Mouse (Mus musculus) bone marrow macrophage, adult 2 months (primary cell): Measurements from ENCODE around the gene Hoxc5.

Source experiments
- CTCF ChIP-seq: IDR thresholded peaks from 2 replicates; pipeline ENCODE4 v1.5.1; 2012; ENCODE audit warnings: low read depth, mild to moderate bottlenecking, low read length, moderate library complexity
- POLR2A ChIP-seq: IDR thresholded peaks from 2 replicates; pipeline ENCODE4 v1.6.1; 2012; ENCODE audit warnings: mild to moderate bottlenecking, low read depth, low read length, borderline replicate concordance

DNA sequence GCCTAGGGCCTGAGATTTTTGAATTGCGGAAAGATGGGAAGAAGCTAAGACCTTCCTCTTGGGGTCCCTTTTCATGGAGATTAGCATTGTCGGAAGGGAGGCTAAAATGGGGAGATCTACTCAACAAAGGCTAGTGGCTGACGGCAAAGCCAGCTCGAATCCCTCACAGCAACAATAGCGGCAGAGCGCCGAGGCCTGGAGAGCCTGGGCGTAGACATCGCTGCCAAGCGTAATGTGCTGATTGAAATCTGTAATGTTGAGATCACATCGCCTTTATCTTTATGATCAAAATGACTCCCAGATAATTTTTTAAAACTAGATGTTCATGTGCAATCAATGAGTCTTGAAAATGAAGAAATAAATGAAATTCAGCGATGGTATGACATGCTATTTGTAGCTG is 32.8 kb upstream of the Hoxc5 start:
- TF ChIP-seq CTCF = no peak
- no peak for TF ChIP-seq POLR2A
